Mouse (Mus musculus) thymus, adult 2 months (tissue): ENCODE results near the gene Eml2.

Experiments used
- CTCF ChIP-seq: fragments of 200-500 bp; IDR thresholded peaks from 2 replicates; pipeline ENCODE4 v1.5.1; 2012; ENCODE audit warnings: mild to moderate bottlenecking, control low read depth, low read length, moderate library complexity, borderline replicate concordance; ENCODE audit not compliant: control insufficient read depth, poor library complexity, insufficient read depth; ENCODE audit errors: extremely low read depth
- POLR2A ChIP-seq: fragments of 200-500 bp; IDR thresholded peaks from 2 replicates; pipeline ENCODE4 v1.6.1; 2012; ENCODE audit warnings: mild to moderate bottlenecking, low read length, control low read depth, moderate library complexity; ENCODE audit not compliant: control insufficient read depth, poor library complexity, insufficient read depth; ENCODE audit errors: extremely low read depth

DNA sequence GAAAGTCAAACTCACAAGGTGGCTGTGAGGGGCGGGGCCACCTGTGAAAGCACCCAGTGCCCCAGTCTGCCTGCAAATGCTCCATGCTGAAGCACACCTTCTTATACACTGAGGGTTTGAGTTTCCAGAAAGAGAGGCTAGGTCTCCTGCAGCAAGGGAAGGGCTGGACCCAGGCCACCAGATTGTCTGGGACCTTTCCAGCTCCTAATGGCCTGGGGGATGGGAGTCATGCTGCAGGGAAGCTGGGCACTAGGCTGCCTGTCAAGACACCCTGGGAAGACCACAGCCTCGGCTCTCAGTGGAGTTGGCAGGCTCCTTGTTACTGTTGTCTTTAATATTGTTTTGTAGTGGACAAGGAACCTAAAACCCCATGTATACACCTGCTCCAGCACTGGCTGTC, 60.2 kb downstream of the Eml2 start:
- TF ChIP-seq POLR2A (no peak), CTCF (no peak)
